Mouse (Mus musculus): ENCODE results near the gene Mapkapk2. TPM values are rescaled to one million over a fixed set of nuclear protein-coding genes. Genes with fewer than 3 reads are reported as not detected.

The Mapkapk2 gene
- total RNA-seq, 2 experiments from 2014 or later: 32.2 to 33.8 TPM

DNA sequence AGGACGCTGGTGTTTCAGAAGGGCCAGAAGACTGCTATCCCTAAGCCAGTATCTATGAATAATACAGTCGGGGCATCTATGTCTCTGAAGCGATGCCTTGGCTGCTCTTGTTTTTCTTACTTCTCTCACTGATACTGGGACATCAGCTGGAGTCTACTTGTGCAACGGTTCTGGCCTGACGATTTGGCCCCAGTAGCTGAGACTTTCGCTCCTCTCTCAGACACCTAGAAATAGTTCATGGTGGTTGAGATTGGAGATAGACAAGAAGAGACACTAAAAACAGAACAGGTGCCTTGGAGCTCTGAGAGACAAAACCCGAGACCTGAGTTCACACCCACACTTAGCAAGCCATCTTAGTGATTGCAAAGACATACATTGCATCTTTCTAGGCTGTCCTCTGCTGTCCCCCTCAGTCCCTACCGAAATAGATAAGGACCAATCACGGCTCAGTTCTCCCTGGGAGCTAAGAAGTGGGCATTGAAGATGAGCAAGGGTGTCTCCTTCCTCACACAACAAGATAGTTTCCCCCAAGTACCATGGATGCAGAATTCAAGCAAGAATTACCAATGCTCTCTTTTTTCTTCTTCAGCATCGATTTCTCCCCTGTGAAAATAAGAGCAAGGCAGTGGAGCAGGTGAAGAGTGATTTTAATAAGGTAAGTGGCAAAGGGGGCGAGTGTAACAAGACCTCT is 75.6 kb downstream of the Mapkapk2 start:
- DNase-seq (ENCODE audit: low spot score in 2 of 2): no peak

DNA sequence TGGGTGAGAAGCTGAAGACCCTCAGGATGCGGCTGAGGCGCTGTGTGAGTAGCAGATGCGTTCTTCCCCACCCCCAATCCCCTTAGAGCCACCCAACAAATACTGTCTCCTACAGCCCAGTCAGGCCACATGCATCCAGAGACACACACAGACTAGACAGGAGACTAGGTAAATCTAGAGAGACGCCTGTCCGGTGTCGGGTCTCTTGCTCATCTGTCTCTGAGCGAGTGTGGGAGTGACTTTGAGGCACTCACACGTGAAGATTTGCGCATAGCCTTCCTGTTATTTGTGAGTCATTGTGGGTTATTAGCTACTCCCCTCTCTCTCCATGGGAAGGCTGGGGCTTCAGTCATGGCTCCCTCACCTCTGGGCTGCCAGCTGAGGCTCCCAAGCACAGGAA is 76.2 kb downstream of the Mapkapk2 start:
- DNase-seq (ENCODE audit: low spot score in 2 of 2): no peak

DNA sequence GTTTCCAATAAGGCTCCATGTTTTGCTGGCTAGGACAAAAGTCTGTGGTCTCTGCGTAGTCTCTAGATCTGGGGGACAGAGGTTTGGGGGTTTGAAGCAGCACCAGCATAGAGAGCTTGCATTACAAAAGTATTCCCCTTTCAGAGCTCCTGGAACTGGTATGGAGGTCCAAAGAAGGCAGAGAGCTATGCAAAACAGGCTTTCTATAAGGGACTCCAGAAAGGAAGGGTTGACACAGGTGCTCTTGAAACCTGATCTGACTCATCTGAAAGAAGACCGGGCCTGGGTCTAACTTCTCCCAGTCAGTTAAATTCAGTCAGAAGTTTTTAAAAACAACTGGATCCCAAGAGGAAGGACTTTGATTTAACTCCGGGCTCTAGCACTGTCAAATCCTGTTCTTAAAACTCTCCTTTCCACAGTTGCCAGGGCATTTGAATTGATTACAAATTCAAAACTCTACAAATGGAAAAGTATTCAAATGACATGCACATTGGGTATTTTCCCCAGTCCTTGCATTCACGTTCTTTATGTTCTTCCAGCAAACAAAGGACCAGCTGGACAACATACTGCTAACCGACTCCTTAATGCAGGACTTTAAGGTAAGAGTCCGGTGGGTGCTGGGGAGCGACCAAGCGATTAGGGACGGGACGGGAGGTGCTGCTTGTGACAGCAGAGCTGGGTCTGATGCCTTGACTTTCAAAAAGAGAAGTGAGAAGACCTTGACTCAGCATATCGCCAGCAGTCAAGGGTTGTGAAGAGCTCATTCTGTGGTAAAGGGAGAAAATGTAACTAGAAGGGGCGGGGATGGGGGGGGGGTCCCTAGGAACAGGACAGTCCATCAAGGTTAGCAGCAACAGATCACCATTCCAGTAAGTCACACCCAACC is 77.0 kb downstream of the Mapkapk2 start:
- DNase-seq (ENCODE audit: low spot score in 2 of 2): no peak

DNA sequence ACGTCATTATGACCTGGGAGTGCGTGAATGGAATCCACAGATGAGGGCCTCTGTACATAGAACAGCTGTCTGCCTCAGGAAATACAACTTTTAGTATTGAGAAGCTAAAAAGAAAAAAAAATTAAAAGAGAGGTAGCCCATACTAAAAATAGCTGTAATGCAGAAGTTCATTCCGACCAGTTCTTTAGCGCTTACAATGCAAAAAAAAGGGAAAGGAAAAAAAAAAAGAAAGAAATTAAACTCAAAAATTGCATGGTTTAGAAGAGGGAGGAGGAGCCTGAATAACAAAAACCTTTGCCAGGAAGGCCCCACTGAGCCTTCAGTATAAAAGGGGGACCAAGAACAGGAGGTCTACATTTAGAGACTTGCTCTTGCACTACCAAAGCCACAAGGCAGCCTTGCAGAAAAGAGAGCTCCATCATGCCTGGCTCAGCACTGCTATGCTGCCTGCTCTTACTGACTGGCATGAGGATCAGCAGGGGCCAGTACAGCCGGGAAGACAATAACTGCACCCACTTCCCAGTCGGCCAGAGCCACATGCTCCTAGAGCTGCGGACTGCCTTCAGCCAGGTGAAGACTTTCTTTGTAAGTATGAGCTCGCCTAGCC is 78.0 kb downstream of the Mapkapk2 start, which contains the start of gene Il10:
Gene Il10 (plus strand): TSS at position 354 of the 607 bp plus-strand sequence.
- no peak for DNase-seq (ENCODE audit: low spot score in 2 of 2)

DNA sequence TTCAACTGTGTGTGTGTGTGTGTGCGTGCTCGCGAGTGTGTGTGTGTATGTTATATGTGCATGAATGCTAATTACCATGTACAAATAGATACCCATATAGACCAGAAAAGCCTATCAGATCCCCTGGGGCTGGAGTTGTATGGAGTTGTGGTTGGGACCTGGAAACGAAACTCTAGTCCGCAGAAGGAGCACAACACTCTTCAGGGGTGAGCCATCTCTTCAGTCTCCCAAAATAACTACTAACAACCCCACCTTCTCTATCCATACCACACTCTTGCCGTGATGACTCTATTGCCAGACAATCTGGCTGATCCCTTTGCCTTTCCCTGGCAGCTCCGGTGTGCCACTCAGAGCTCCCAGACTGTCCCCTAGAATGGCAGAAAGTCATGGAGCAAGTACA is 81.7 kb downstream of the Mapkapk2 start:
- DNase-seq (ENCODE audit: low spot score in 2 of 2): no peak

DNA sequence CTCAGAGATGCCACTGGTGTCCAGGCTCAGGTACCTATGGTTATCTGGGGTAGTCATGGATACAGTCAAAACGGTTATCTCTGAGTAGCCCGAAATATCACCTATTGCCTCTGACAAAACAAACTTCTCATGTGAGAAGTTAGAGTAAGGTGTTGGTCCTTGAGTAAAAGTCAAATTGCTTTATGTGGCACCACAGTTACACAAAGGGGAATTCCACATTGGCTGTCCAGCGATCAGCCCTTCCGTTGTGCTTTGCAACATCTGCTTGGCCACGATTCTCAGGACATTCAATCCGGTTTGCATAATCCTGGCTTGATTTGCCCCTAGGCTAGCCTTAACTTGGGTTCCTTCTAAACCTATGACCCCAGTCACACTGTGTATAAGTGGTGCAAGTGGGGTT is 82.3 kb downstream of the Mapkapk2 start:
- no peak for DNase-seq (ENCODE audit: low spot score in 2 of 2)

DNA sequence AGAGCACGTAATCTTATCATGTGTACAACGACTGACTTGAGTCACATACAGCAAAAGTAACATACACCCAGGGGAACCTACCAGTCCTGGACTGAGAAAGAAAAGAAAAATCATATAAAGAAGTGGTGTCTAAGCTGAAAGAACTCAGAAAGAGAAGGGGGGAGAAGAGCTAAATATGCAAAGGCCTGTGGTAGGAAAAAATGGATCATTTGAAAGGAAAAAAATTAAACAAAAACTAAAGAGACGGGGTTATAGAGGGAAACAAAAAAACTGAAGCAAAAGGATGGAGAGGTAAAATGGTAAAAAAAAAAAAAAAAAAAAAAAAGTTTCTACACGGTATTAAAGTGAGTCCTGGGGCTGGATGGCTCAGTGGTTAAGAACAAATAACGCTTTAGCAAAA is 83.7 kb downstream of the Mapkapk2 start:
- DNase-seq (ENCODE audit: low spot score in 2 of 2): no peak

DNA sequence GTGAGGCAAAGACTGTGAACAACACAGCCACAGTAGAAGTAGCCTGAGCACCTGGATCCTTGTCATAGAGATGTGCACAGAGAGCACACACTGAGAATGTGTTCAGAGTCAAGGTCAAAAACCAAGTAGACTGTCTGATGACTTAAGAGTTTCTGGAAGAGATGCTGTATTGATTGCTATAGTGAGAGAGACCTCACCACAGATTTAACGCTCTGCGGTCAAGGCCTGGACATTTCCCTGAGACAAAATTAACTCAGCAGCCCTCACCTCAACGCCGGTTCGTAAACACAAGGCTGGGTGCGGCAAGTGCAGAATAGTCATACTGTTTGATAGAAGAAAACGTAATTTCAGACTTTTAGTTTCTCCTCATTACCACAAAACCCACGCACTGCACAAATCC is 85.1 kb downstream of the Mapkapk2 start:
- DNase-seq (ENCODE audit: low spot score in 2 of 2): no peak

DNA sequence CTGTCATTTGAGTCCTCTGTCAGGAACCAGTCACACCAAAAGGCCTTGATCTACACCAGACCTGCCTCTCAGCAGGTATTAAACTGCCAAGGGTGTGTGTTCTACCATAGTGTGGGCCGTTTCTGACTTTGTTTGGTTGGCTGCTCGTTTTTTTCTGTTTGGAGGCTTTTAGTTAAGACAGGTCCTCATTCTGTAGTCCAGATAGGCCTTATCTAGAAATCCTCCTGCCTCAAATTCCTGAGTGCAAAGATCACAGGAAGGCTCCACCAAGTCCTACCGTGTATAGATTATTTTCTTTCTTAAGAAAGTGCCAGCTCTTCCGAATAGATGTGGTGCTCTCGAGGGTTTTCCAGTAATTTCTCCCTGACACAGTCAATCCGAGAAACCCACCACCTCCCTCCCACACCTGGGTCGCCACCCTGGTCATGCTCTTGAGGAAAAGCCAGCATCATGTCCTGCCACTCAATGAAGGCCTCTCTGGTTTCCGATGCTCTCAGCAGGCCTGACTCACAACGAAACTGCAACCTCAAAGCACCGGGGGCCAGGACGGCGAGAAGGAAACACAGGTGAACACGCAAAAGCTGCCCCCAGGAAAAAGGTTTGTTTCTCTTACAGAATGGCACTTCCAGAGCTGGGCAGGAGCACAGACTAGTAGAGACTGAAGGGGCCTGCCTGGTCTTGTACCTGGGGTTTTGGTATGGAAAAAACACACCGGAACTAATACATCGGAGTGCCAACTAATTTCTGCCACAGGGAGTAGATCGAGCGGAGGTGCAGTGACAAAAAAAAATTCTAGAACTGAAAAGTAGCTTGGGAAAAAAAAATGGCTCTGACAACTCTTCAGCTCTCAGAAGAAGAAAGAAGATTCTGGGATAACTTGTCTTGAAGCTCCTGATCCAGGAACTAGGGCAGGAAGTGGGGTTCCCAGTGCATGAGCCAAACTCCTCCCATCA is 87.1 kb downstream of the Mapkapk2 start:
- DNase-seq (ENCODE audit: low spot score in 2 of 2): no peak

DNA sequence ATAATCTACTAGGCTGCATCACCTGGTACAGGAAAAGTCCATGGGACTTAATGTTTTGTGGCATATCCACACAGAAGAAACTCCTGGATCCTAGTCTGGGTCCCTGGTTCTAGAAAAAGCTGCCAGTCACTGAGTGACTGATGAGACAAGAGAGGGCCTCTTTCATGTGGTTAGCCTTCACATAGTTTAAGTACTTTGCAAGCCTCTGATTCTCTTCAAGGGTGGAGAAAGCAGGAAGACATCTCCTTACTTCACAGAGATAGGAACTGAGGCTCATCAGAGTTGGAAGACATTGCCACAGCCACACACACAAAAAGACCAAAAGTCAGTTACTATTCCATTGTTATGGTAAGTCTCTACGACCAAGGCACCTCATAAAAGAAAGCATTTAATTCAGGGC is 91.6 kb downstream of the Mapkapk2 start:
- DNase-seq (ENCODE audit: low spot score in 2 of 2): no peak

Other genes with a start within 250 kb of the Mapkapk2 start
- not detected for gene Fcmr, start 232.2 kb downstream of the Mapkapk2 start, total RNA-seq (2021)
- gene Il24, start 210.4 kb downstream of the Mapkapk2 start, total RNA-seq (2021): not detected
- not detected for gene Il20, start 186.4 kb downstream of the Mapkapk2 start, total RNA-seq (2021)
- gene Il19, start 157.7 kb downstream of the Mapkapk2 start, total RNA-seq (2021): not detected
- gene Il10, start 78.0 kb downstream of the Mapkapk2 start, total RNA-seq (2021): not detected
- gene Dyrk3, start 40.5 kb upstream of the Mapkapk2 start, total RNA-seq (2021): 10 to 100 TPM; 17.4 to 20.2 TPM
- 10 to 100 TPM; 37.0 to 38.3 TPM for gene Eif2d, start 55.4 kb upstream of the Mapkapk2 start, total RNA-seq (2021)
- 10 to 100 TPM; 15.9 to 17.4 TPM for gene Rassf5, start 147.4 kb upstream of the Mapkapk2 start, total RNA-seq (2021)
- gene Ikbke, start 181.8 kb upstream of the Mapkapk2 start, total RNA-seq (2021): 1 to 10 TPM; 1.2 to 1.8 TPM